Mouse (Mus musculus): ENCODE data around the gene Htr2c. TPM values are rescaled to one million over a fixed set of nuclear protein-coding genes. Genes with fewer than 3 reads are reported as not detected.

Htr2c gene
- total RNA-seq (2023; ENCODE audit: inconsistent age): not detected in 4 replicates

GRCm38 (mm10) chrX:146962258-146962913 lies at the start of gene Htr2c:
Gene Htr2c, plus strand, starts transcription at chrX:146962513.

